Mouse (Mus musculus) brown adipose tissue, adult 24 weeks (tissue): ENCODE measurements around the gene Tpo. TPM values are rescaled to one million over a fixed set of nuclear protein-coding genes. Genes with fewer than 3 reads are reported as not detected.

Source experiments
- H3K27ac ChIP-seq: fragments of 200-500 bp; replicated peaks from 2 replicates; pipeline ENCODE4 v1.5.1; 2012; ENCODE audit warnings: low read depth, mild to moderate bottlenecking, low read length
- H3K4me1 ChIP-seq: fragments of 200-500 bp; 2 replicates; pipeline ENCODE4 v1.6.1; 2012; ENCODE audit warnings: low read length, mixed read lengths; ENCODE audit not compliant: control insufficient read depth, insufficient read depth, insufficient read length
- H3K4me3 ChIP-seq: fragments of 200-500 bp; 2 replicates; pipeline ENCODE4 v1.5.1; 2012; ENCODE audit warnings: low read depth, mild to moderate bottlenecking, low read length, moderate library complexity; ENCODE audit not compliant: insufficient read depth
- polyA plus RNA-seq: library from polyadenylated mRNA; stranded (reverse); fragments of >200 nt; gene quantifications from 2 replicates; pipeline ENCODE4 v1.2.4, GENCODE M21; 2012; ENCODE audit not compliant: missing spikeins, insufficient read depth, insufficient read length

Gene Tpo
- not detected in 2 replicates for polyA plus RNA-seq

DNA sequence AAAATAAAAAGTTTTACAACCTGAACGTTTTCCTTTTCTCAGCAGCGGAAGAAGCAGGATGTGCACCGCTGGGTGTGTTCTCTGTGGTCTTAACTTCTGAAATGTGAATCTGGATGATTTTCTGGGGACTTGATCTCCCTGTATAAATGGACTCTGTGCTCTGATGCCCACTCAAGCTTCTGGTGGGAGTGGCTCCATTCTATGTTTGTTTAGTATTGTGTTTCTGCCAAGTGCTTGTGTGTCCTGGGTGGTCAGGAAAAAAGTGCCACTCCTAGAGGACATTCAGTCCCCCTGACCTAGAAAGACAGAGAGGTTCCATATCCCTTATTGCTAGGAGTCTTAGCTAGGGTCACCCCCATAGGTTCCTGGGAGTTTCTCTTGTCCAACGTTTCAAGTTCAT is at the start of gene Tpo:
Gene Tpo, minus strand, starts transcription at position 101 of the 400 bp plus-strand sequence.
- H3K4me1 ChIP-seq: no peaks in the 10 kb centered on the region
- H3K4me3 ChIP-seq: no peak within 1 kb of the TSS
- no peak within 1 kb of the TSS for H3K27ac ChIP-seq

- no peak overlapping the region for H3K4me3 ChIP-seq
- no peak overlapping the region for H3K27ac ChIP-seq
- peaks cover 4% of the 10 kb centered on the region; the same call in 1 of the 2 replicates for H3K4me1 ChIP-seq
Measured at GRCm38 (mm10) chr12:30181721-30182120, 49.3 kb upstream of the Tpo start.

GRCm38 (mm10) chr12:30179623-30180022 is 47.2 kb upstream of the Tpo start:
- no peak overlapping the region for H3K4me3 ChIP-seq
- no peak overlapping the region for H3K27ac ChIP-seq

DNA sequence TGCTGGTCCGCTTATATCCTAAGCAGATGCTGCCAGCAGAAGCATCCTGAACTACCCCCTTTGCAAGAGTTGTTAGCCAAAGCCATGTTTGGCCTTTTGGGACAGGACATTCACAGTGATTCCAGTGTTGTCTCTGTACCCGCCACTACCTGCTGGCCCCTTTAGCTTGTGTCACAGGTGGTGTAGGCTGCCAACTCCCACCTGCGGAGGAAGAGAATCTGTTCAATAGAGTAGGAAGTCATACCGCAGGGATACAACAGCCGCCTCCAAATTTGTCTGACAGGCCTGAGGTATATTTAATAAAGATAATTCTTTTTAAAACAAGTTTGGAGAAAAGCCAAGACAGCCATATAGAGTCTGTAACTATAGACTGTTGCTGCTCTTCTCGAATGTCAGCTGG is 45.5 kb upstream of the Tpo start:
- Histone ChIP-seq H3K4me3 (no peak overlapping the region), H3K4me1 (peaks cover 4% of the 10 kb centered on the region; the same call in 1 of the 2 replicates), H3K27ac (no peak overlapping the region)

More at GRCm38 (mm10) chr12:30179623-30180022, 47.2 kb upstream of the Tpo start:
- peaks cover 4% of the 10 kb centered on the region; the same call in 1 of the 2 replicates for H3K4me1 ChIP-seq

- H3K4me3 ChIP-seq: no peak overlapping the region
- no peak overlapping the region for H3K27ac ChIP-seq
- H3K4me1 ChIP-seq: peaks cover 4% of the 10 kb centered on the region; the same call in 1 of the 2 replicates
Measured at GRCm38 (mm10) chr12:30177529-30177928, 45.1 kb upstream of the Tpo start.

DNA sequence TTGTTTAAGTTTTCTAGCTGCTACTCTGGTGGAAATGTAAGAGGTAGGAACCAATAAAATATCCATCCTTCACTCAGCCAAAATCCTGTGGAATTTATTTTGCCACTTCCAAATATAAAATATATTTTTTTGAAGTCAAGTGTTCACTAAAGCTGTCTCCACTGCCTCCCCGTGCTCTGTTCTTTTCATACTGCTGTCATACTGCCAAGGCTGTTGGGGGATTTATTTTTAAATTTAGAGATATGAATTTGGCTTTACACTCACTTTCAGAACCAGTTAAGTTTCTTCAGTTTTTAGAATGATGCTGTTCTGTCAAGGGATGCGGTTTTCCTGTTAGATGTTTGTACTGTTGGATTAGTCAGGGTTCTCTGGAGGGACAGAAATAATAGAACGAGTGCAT is 36.1 kb upstream of the Tpo start:
- no peak overlapping the region for H3K27ac ChIP-seq
- no peaks in the 10 kb centered on the region for H3K4me1 ChIP-seq
- H3K4me3 ChIP-seq: no peak overlapping the region

- no peak overlapping the region for H3K27ac ChIP-seq
Measured at GRCm38 (mm10) chr12:30164538-30164937, 32.1 kb upstream of the Tpo start.

GRCm38 (mm10) chr12:30164005-30164404 is 31.6 kb upstream of the Tpo start:
- H3K4me1 ChIP-seq: no peaks in the 10 kb centered on the region; the same call in 1 of the 2 replicates
- H3K4me3 ChIP-seq: no peak overlapping the region
- no peak overlapping the region for H3K27ac ChIP-seq

More at GRCm38 (mm10) chr12:30164538-30164937, 32.1 kb upstream of the Tpo start:
- no peak overlapping the region for H3K4me3 ChIP-seq
- no peaks in the 10 kb centered on the region for H3K4me1 ChIP-seq

DNA sequence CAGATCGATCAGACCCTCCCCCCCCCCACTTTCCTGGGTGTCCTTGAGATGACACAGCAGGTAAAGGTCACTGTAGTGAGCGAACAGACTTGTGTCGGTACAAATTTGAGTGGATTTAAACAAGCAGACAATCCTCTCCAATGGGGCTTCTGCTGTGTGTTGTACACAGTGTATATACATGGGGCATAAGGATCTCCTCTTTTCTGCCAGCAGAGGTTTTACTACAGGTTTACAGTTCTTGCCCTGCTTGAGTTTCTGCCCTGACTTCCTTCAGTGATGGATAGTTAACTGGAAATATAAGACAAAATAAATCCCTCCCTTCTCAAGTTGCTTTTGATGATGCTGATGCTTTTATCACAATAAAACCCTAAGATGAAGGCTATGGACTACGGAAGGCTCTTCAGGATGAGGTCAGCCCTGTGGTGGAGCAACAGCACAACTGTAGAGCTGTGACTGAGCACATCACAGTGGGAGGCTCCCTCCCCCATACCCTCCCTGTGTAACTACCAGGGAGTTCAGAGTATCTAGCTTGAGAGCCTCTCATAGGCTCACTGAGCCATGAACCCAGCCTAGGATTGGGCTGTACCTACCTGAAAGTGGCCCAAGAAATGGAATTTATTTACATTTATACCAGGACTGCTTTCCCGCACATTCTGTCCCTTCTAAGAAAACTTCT is 29.4 kb upstream of the Tpo start:
- Histone ChIP-seq H3K4me1 (no peaks in the 10 kb centered on the region; the same call in 1 of the 2 replicates), H3K27ac (no peak overlapping the region), H3K4me3 (no peak overlapping the region)

GRCm38 (mm10) chr12:30160475-30160874 is 28.1 kb upstream of the Tpo start:
- Histone ChIP-seq H3K4me1 (no peaks in the 10 kb centered on the region; the same call in 1 of the 2 replicates), H3K27ac (no peak overlapping the region), H3K4me3 (no peak overlapping the region)

GRCm38 (mm10) chr12:30159788-30160187 is 27.4 kb upstream of the Tpo start:
- Histone ChIP-seq H3K4me1 (no peaks in the 10 kb centered on the region; the same call in 1 of the 2 replicates), H3K27ac (no peak overlapping the region), H3K4me3 (no peak overlapping the region)

DNA sequence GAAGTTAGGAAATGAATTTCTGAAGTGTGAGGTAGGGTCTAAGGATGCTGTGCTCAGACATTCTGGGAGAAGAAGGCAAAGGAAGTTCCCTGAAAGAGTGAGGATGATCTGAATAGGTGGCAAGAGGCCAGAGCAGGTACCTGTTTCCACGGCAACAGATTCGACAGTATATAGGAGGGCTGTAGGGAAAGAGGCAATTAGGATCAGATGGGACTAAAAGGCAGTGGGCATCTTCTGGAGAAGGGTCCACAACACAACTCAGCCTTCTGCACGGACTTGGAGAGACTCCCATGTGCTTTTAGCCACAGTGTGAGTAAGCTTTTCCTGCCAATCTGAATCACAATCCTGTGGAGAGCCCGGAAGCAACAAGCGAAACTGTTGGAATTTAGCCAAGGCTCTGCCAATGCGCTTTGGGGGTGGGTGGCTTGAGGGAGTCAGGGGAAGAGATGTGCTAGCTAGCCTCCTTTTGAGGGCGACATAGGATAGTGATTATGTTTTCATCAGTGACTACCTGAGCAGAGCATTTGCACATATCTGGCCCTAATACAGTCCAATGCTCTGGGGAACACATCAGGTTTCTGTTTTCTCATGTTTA is 21.8 kb upstream of the Tpo start:
- no peaks in the 10 kb centered on the region for H3K4me1 ChIP-seq
- no peak overlapping the region for H3K4me3 ChIP-seq
- H3K27ac ChIP-seq: no peak overlapping the region

DNA sequence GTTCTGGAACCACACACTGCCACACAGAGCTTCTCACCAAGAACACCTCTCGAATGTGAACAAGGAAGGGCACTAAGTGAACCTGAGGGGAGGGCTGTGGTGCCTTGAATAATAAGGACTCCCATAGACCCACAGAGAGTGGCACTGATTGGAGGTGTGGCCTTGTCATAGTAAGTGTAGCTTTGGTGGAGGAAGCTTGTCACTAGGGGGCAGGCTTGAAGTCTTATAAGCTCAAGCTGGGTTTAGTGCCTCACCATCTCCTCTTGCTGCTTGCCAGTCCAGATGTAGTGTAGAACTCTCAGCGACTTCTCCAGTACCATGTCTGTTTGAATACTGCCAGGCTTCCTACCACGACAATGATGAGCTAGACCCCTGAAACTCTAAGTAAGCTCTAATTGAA is 9.7 kb upstream of the Tpo start:
- Histone ChIP-seq H3K4me3 (no peak overlapping the region), H3K4me1 (no peaks in the 10 kb centered on the region)

GRCm38 (mm10) chr12:30129411-30129716 is 3.1 kb downstream of the Tpo start:
- no peaks in the 10 kb centered on the region for H3K4me1 ChIP-seq
- H3K27ac ChIP-seq: no peak overlapping the region
- 0 out of 2 replicates have a peak overlapping the region, but pooled peaks have one; percentile 7 for H3K4me3 ChIP-seq

More for the DNA sequence above, 9.7 kb upstream of the Tpo start:
- no peak overlapping the region for H3K27ac ChIP-seq

- Histone ChIP-seq H3K4me1 (no peaks in the 10 kb centered on the region), H3K27ac (no peak overlapping the region), H3K4me3 (0 out of 2 replicates have a peak overlapping the region, but pooled peaks have one; percentile 7)
Measured at GRCm38 (mm10) chr12:30128561-30129410, 3.6 kb downstream of the Tpo start.
